Mouse (Mus musculus) MEL (cell line): ENCODE results near the gene Tlk2. TPM values are rescaled to one million over a fixed set of nuclear protein-coding genes. Genes with fewer than 3 reads are reported as not detected.

Experiments used
- DNase-seq: peaks from one replicate; pipeline ENCODE4 v3.0.0; 2011; ENCODE audit warnings: low read depth, low spot score
- H3K27ac ChIP-seq: 2 replicates; pipeline ENCODE4 v1.5.1; 2012; ENCODE audit warnings: low read depth, mild to moderate bottlenecking, control low read depth, low read length, moderate library complexity; ENCODE audit not compliant: control insufficient read depth
- H3K27me3 ChIP-seq, 2 experiments: fragments of 150-350 bp in 1 of 2; sonication (generic) in 1 of 2; 2 replicates each; pipeline ENCODE4 v1.6.1; 2012; ENCODE audit warnings: low read length in 2 of 2, mild to moderate bottlenecking in 2 of 2, improper control_type of control experiment in 1 of 2, moderate library complexity in 1 of 2; ENCODE audit not compliant: insufficient read depth in 2 of 2, control insufficient read depth in 1 of 2
- H3K36me3 ChIP-seq, 2 experiments: 2 replicates each; pipeline ENCODE4 v1.6.1; 2012 to 2014; ENCODE audit warnings: low read length in 2 of 2, improper control_type of control experiment in 1 of 2, inconsistent platforms in 1 of 2, mild to moderate bottlenecking in 1 of 2; ENCODE audit not compliant: insufficient read depth in 2 of 2, control insufficient read depth in 1 of 2
- H3K4me1 ChIP-seq, 2 experiments: fragments of 150-350 bp in 1 of 2; sonication (generic) in 1 of 2; 2 replicates each; pipeline ENCODE4 v1.6.1; 2012; ENCODE audit warnings: low read length in 2 of 2, improper control_type of control experiment in 1 of 2, mild to moderate bottlenecking in 1 of 2; ENCODE audit not compliant: insufficient read depth in 2 of 2, control insufficient read depth in 1 of 2
- H3K4me3 ChIP-seq, 2 experiments: fragments of 150-350 bp in 1 of 2; sonication (generic) in 1 of 2; 2 replicates each; pipeline ENCODE4 v1.5.1; 2012; ENCODE audit warnings: low read depth in 2 of 2, low read length in 2 of 2, mild to moderate bottlenecking in 2 of 2, moderate library complexity in 2 of 2, control low read depth in 1 of 2, improper control_type of control experiment in 1 of 2; ENCODE audit not compliant: control insufficient read depth in 1 of 2, insufficient read depth in 1 of 2
- H3K79me2 ChIP-seq: 2 replicates; pipeline ENCODE4 v1.6.1; 2012; ENCODE audit warnings: mild to moderate bottlenecking, low read length, moderate library complexity; ENCODE audit not compliant: control insufficient read depth, poor library complexity, insufficient read depth
- H3K9ac ChIP-seq: 2 replicates; pipeline ENCODE4 v1.6.1; 2012; ENCODE audit warnings: low read depth, mild to moderate bottlenecking, control low read depth, low read length, moderate library complexity; ENCODE audit not compliant: control insufficient read depth, poor library complexity, severe bottlenecking
- H3K9me3 ChIP-seq: fragments of 150-350 bp; sonication (generic); replicated peaks from 2 replicates; pipeline ENCODE4 v1.6.1; 2012; ENCODE audit warnings: mild to moderate bottlenecking, low read length, improper control_type of control experiment, moderate library complexity; ENCODE audit not compliant: insufficient read depth
- BHLHE40 ChIP-seq: IDR thresholded peaks from 2 replicates; pipeline ENCODE4 v1.6.1; 2012; ENCODE audit warnings: low read depth, mild to moderate bottlenecking, inconsistent platforms, low read length, improper control_type of control experiment, borderline replicate concordance
- CHD1 ChIP-seq: IDR thresholded peaks from 2 replicates; pipeline ENCODE4 v1.6.1; 2012; ENCODE audit warnings: low read depth, mild to moderate bottlenecking, inconsistent platforms, low read length, improper control_type of control experiment
- CHD2 ChIP-seq: IDR thresholded peaks from 2 replicates; pipeline ENCODE4 v1.6.1; 2011; ENCODE audit warnings: low read length, improper control_type of control experiment
- CTCF ChIP-seq, 3 experiments: IDR thresholded peaks in 2 of 3; conservative IDR thresholded peaks in 1 of 3; 2 replicates each; pipeline ENCODE4 v1.5.1; 2011 to 2012; ENCODE audit warnings: low read length in 3 of 3, low read depth in 2 of 3, mild to moderate bottlenecking in 2 of 3, improper control_type of control experiment in 1 of 3, inconsistent platforms in 1 of 3, mixed read lengths in 1 of 3, moderate library complexity in 1 of 3; ENCODE audit not compliant: control insufficient read depth in 1 of 3, insufficient read depth in 1 of 3, poor library complexity in 1 of 3, severe bottlenecking in 1 of 3
- GABPA ChIP-seq: IDR thresholded peaks from 2 replicates; pipeline ENCODE4 v1.6.1; 2012; ENCODE audit warnings: low read depth, mild to moderate bottlenecking, inconsistent platforms, low read length, improper control_type of control experiment, moderate library complexity
- MAFK ChIP-seq: IDR thresholded peaks from 2 replicates; pipeline ENCODE4 v1.6.1; 2011; ENCODE audit warnings: low read depth, mild to moderate bottlenecking, low read length, improper control_type of control experiment, borderline replicate concordance
- MAX ChIP-seq: IDR thresholded peaks from 2 replicates; pipeline ENCODE4 v1.6.1; 2011; ENCODE audit warnings: low read length, improper control_type of control experiment
- MEF2A ChIP-seq: IDR thresholded peaks from 2 replicates; pipeline ENCODE4 v1.6.1; 2014; ENCODE audit warnings: low read depth, mild to moderate bottlenecking, inconsistent platforms, low read length, improper control_type of control experiment; ENCODE audit not compliant: poor library complexity, insufficient replicate concordance, severe bottlenecking; ENCODE audit errors: extremely low read depth
- MYB ChIP-seq: IDR thresholded peaks from 2 replicates; pipeline ENCODE4 v1.6.1; 2011; ENCODE audit warnings: mild to moderate bottlenecking, low read depth, low read length, improper control_type of control experiment
- MYC ChIP-seq: IDR thresholded peaks from 2 replicates; pipeline ENCODE4 v1.6.1; 2011; ENCODE audit warnings: low read depth, mild to moderate bottlenecking, low read length, improper control_type of control experiment, moderate library complexity
- NRF1 ChIP-seq: IDR thresholded peaks from 2 replicates; pipeline ENCODE4 v1.6.1; 2014; ENCODE audit warnings: low read depth, mild to moderate bottlenecking, inconsistent platforms, low read length, improper control_type of control experiment, moderate library complexity; ENCODE audit not compliant: poor library complexity, insufficient read depth, severe bottlenecking
- POLR2A ChIP-seq, 2 experiments: IDR thresholded peaks; 2 replicates each; pipeline ENCODE4 v1.6.1; 2011 to 2012; ENCODE audit warnings: low read length in 2 of 2, mild to moderate bottlenecking in 2 of 2, control low read depth in 1 of 2, improper control_type of control experiment in 1 of 2, low read depth in 1 of 2, moderate library complexity in 1 of 2; ENCODE audit not compliant: control insufficient read depth in 1 of 2, insufficient read depth in 1 of 2, poor library complexity in 1 of 2
- POLR2AphosphoS2 ChIP-seq: IDR thresholded peaks from 2 replicates; pipeline ENCODE4 v1.6.1; 2011; ENCODE audit warnings: low read length, improper control_type of control experiment
- RAD21 ChIP-seq: IDR thresholded peaks from 2 replicates; pipeline ENCODE4 v1.6.1; 2011; ENCODE audit warnings: mild to moderate bottlenecking, low read depth, low read length, improper control_type of control experiment
- RCOR1 ChIP-seq: IDR thresholded peaks from 2 replicates; pipeline ENCODE4 v1.6.1; 2012; ENCODE audit warnings: low read depth, mild to moderate bottlenecking, inconsistent platforms, low read length, improper control_type of control experiment
- SIN3A ChIP-seq: IDR thresholded peaks from 2 replicates; pipeline ENCODE4 v1.6.1; 2012; ENCODE audit warnings: low read length, improper control_type of control experiment, inconsistent platforms
- TAL1 ChIP-seq: IDR thresholded peaks from 2 replicates; pipeline ENCODE4 v1.6.1; 2012; ENCODE audit warnings: mild to moderate bottlenecking, inconsistent platforms, low read length, moderate library complexity, mixed read lengths
- TCF12 ChIP-seq: IDR thresholded peaks from 2 replicates; pipeline ENCODE4 v1.6.1; 2014; ENCODE audit warnings: low read depth, mild to moderate bottlenecking, inconsistent platforms, low read length, improper control_type of control experiment, moderate library complexity
- ZKSCAN1 ChIP-seq: IDR thresholded peaks from 2 replicates; pipeline ENCODE4 v1.6.1; 2012; ENCODE audit warnings: low read depth, mild to moderate bottlenecking, inconsistent platforms, low read length, improper control_type of control experiment, moderate library complexity
- ZMIZ1 ChIP-seq: IDR thresholded peaks from 2 replicates; pipeline ENCODE4 v1.6.1; 2012; ENCODE audit warnings: low read depth, mild to moderate bottlenecking, inconsistent platforms, low read length, improper control_type of control experiment, moderate library complexity
- ZNF384 ChIP-seq: IDR thresholded peaks from 2 replicates; pipeline ENCODE4 v1.6.1; 2012; ENCODE audit warnings: low read depth, mild to moderate bottlenecking, inconsistent platforms, low read length, improper control_type of control experiment
- polyA plus RNA-seq, 2 experiments: library from polyadenylated mRNA; stranded (reverse) in 1 of 2; unstranded in 1 of 2; fragments of >175 nt in 1 of 2; fragments of >200 nt in 1 of 2; gene quantifications; 2 replicates each; pipeline versions ENCODE4 v1.2.1 to v1.2.4; 2012; ENCODE audit warnings: low replicate concordance in 2 of 2, low read depth in 1 of 2; ENCODE audit not compliant: insufficient read length in 2 of 2, insufficient read depth in 1 of 2, missing spikeins in 1 of 2
- total RNA-seq: library from RNA; depleted of rRNA; stranded (reverse); fragments of 300-350 nt; gene quantifications from 2 replicates; pipeline ENCODE4 v1.2.3, GENCODE M21; 2012

The Tlk2 gene
- total and polyA plus RNA-seq, 3 experiments = 46.5 to 60.9 TPM; not detected in 1

DNA sequence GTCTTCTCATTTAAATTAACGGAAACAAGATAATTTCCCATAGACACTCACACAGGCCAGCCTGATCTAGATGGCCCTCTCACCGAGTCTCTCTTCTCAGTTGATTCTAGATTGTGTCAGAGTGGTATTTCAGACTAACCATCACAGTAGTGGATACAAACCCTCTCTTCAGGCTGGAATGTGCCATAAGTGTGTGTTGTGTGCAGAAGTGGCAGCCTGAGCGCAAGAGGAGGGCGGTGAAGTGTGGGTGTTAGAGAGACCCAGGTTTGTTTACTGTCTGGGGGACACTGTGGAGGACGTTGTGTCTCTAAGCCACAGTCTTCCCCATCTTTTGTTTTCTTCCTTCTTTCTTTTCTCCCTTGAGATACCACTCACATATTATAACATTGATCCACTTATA is 144.9 kb downstream of the Tlk2 start:
- no peaks in the 10 kb centered on the region for H3K79me2 ChIP-seq
- H3K27me3 ChIP-seq = peaks cover 5 to 13% of the 10 kb centered on the region in 2 experiments; a peak in 3 of 4 replicates
- no peaks in the 10 kb centered on the region for H3K9me3 ChIP-seq
- no peak overlapping the region for H3K9ac ChIP-seq
- H3K36me3 ChIP-seq = no peaks in the 10 kb centered on the region
- TF ChIP-seq GABPA (no peak), NRF1 (no peak), MAFK (no peak), RCOR1 (no peak), ZMIZ1 (no peak), MEF2A (no peak)
- no peaks in the 10 kb centered on the region for H3K4me1 ChIP-seq
- H3K27ac ChIP-seq = no peak overlapping the region
- H3K4me3 ChIP-seq = no peak overlapping the region
- DNase-seq = no peak

DNA sequence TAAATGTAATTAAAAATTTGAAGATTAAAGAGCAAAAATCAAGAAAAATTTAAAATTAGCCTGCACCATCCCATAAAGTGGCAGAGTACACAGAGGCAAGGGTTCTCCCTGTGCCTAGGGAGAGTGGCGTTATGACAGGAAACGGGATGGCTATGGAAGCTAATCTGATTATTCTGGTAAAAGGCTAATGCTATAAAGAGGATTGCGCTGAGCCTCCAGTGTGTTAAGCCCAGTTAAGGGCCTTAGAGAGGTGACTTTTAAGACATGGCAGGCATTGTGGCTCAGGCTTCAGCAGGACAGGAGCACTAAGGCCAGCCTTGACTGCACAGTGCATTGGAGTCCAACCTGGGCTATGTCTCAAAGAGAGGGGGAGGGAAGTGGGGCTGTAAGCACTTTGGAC is 148.5 kb downstream of the Tlk2 start:
- DNase-seq = no peak
- TF ChIP-seq POLR2AphosphoS2 = no peak
- no peak for TF ChIP-seq TAL1
- no peak for TF ChIP-seq CHD2
- no peak for TF ChIP-seq MYB
- TF ChIP-seq POLR2A (IDR thresholded peaks at IDR 0.05; ENCODE audit: control insufficient read depth in 1 of 2, insufficient read depth in 1 of 2, low read depth in 1 of 2, low read length in 2 of 2, poor library complexity in 1 of 2) = no peak
- no peak for TF ChIP-seq MAX
- no peak for TF ChIP-seq TCF12
- TF ChIP-seq ZKSCAN1 = no peak
- TF ChIP-seq RAD21 = no peak
- no peak for TF ChIP-seq ZNF384
- TF ChIP-seq CHD1 = no peak
- TF ChIP-seq CTCF (IDR thresholded peaks at IDR 0.05 in 2 of 3, conservative IDR thresholded peaks at IDR 0.05 in 1 of 3; ENCODE audit: control insufficient read depth in 1 of 3, insufficient read depth in 1 of 3, low read depth in 2 of 3, low read length in 3 of 3, poor library complexity in 1 of 3, severe bottlenecking in 1 of 3) = no peak
- no peak for TF ChIP-seq SIN3A
- TF ChIP-seq MAFK = no peak
- no peak for TF ChIP-seq BHLHE40
- no peak for TF ChIP-seq MYC
- TF ChIP-seq, all 39 proteins: peak for 0
- Histone ChIP-seq H3K4me3 (no peak overlapping the region), H3K27ac (no peak overlapping the region), H3K27me3 (peaks cover 7 to 13% of the 10 kb centered on the region in 2 experiments; a peak in 3 of 4 replicates), H3K79me2 (no peaks in the 10 kb centered on the region), H3K36me3 (no peaks in the 10 kb centered on the region), H3K4me1 (no peaks in the 10 kb centered on the region; a peak in 1 of 4 replicates), H3K9me3 (no peaks in the 10 kb centered on the region), H3K9ac (no peak overlapping the region)
